Mouse (Mus musculus): ENCODE measurements around the gene 9130008F23Rik. TPM values are rescaled to one million over a fixed set of nuclear protein-coding genes. Genes with fewer than 3 reads are reported as not detected.
A peak's percentile ranks its signal among the peaks of the same experiment; 100 is the strongest.

9130008F23Rik gene
- total RNA-seq (2021): under 1 TPM; 0.26 to 0.34 TPM
- long read RNA-seq, experiment 1: 0 reads
- long read RNA-seq, experiment 2: 0 reads

- intact Hi-C loops (cut with DNase I): no loop called here
- DNase-seq (ENCODE audit: low spot score in 2 of 2): peak in 1 of 2 experiments; percentile 6
Observed at GRCm38 (mm10) chr17:40879924-40880691, at the start of gene 9130008F23Rik. TSS of gene 9130008F23Rik (minus strand) at chr17:40880559.

GRCm38 (mm10) chr17:40915499-40915898 lies 35.1 kb upstream of the 9130008F23Rik start:
- intact Hi-C loops (cut with DNase I): no loop called here
- no peak for DNase-seq (ENCODE audit: low spot score in 2 of 2)

DNA sequence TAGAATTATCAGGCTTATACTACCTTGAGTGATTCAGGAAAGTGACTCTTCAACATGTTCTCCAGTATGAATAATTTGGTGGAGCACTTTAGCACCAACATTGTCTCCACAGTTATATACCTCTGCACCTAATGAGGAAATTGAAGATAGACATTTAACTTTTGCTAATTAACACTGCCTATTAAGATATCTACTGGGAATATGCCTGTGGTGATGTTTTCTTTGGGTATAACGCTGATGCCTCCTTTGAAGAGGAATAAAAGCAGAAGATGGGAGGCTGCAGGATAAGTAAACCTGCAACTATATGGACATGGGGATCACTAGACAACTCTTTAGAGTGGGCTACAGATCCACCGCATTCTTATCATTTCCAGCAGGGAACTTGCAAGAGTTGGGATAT lies 33.9 kb upstream of the 9130008F23Rik start, which contains the start of gene Glyatl3:
Gene Glyatl3, minus strand, starts transcription at position 101 of the 400 bp plus-strand sequence.
- intact Hi-C loops (cut with DNase I): no loop called here
- no peak for DNase-seq (ENCODE audit: low spot score in 2 of 2)

- no peak for DNase-seq (ENCODE audit: low spot score in 2 of 2)
- intact Hi-C loops (cut with DNase I): no loop called here
Observed at GRCm38 (mm10) chr17:40904721-40905154, 24.4 kb upstream of the 9130008F23Rik start.

- DNase-seq (ENCODE audit: low spot score in 2 of 2): no peak
- intact Hi-C loops (cut with DNase I): no loop called here
Observed at GRCm38 (mm10) chr17:40904056-40904597, 23.8 kb upstream of the 9130008F23Rik start.

DNA sequence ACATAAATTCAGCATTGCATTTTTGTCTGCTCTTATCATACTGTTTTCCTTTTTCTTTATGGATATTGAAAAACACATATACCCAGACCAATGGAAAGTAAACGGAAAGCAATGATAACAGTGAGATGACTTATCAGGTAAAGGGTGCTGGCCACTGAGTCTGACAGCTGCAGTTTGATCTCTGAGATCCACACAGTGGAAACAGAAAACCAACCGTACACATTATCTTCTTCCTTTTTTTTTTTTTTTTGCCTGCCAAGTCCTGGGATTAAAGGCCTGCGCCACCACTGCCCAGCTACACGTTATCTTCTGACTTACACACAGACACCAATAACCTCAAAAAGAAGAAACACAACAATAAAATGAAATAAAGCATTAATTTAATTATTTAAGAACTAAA lies 23.0 kb upstream of the 9130008F23Rik start:
- intact Hi-C loops (cut with DNase I): no loop called here
- no peak for DNase-seq (ENCODE audit: low spot score in 2 of 2)

DNA sequence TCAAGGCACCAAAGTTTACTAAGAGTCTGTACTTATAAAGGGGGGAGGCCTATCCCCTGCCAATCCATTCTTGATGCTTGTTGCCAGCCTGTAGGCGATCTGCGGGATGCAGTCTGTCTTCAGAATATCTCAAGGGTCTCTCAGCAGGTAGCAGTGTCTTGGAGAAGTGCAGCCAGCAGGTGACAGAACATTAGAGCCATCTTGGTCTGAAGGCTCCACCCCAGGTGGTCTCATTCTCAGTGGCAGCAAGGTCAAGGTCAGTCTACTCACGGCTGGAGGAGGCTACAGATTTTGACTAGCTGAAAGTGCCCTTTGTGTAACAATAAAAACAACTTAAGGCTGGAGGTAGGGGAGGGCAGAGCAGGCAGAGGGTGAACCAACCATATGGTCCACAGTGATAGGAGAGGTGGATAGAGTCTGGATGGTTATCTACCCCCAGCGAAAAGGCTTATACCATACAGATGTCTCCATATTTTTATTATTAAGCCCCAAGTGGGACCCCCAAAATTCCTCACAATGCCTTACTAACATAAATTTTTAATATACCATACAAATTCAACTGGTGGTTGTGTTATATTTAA lies 19.5 kb upstream of the 9130008F23Rik start:
- intact Hi-C loops (cut with DNase I): loop anchor here (5.0 kb wide), 1 partner anchor 738 kb away; no protein-coding TSS in a partner anchor

GRCm38 (mm10) chr17:40896863-40897262 lies 16.5 kb upstream of the 9130008F23Rik start:
- DNase-seq (ENCODE audit: low spot score in 2 of 2): peak in 1 of 2 experiments; percentile 38
- intact Hi-C loops (cut with DNase I): loop anchor here (5.0 kb wide), 1 partner anchor 735 kb away; no protein-coding TSS in a partner anchor

More for the DNA sequence above, 19.5 kb upstream of the 9130008F23Rik start:
- DNase-seq (ENCODE audit: low spot score in 2 of 2): no peak

- no peak for DNase-seq (ENCODE audit: low spot score in 2 of 2)
- intact Hi-C loops (cut with DNase I): no loop called here
Observed at GRCm38 (mm10) chr17:40887849-40888536, 7.6 kb upstream of the 9130008F23Rik start.

- no peak for DNase-seq (ENCODE audit: low spot score in 2 of 2)
- intact Hi-C loops (cut with DNase I): no loop called here
Observed at GRCm38 (mm10) chr17:40885155-40885554, 4.8 kb upstream of the 9130008F23Rik start.

DNA sequence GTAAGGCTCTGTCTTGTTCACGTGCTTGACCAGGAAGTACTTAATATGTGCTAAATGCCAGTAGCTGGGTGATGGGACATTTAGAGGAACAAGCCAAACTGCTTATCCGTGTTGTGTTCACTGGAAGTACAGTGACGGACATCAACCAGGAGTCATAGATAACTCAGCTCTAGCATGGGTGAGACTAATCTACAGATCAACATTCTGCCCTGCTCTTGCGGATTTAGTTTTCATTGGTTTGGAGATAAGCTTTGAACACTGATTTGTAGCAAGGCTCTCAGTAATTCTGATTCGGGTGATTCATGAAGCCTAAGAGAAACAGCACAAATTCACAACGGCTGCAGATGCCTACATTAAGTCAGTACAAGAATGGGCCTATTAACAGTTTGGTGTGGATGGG lies 1.8 kb upstream of the 9130008F23Rik start:
- intact Hi-C loops (cut with DNase I): no loop called here
- DNase-seq (ENCODE audit: low spot score in 2 of 2): no peak

GRCm38 (mm10) chr17:40879528-40879923 lies 833 bp downstream of the 9130008F23Rik start:
- intact Hi-C loops (cut with DNase I): no loop called here
- DNase-seq (ENCODE audit: low spot score in 2 of 2): no peak

DNA sequence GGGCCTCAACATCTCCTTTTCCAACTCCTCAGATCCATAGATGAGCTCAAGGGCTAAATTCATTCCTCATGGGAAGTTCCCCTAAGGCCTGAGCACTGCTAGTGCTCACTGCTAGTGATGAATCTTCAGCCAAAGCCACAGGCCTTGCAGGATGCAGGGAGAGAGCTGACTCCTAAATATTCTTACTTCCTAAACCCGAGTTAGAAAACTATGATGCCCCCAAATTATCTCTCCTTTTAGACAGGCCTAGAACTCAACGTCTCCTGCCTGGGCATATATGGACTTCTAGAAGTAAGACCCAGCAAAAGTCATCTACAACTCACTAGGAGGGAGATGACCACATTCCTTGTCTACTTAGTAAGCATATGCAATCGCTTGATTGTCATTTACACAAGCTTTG lies 2.6 kb downstream of the 9130008F23Rik start:
- intact Hi-C loops (cut with DNase I): no loop called here
- DNase-seq (ENCODE audit: low spot score in 2 of 2): no peak

DNA sequence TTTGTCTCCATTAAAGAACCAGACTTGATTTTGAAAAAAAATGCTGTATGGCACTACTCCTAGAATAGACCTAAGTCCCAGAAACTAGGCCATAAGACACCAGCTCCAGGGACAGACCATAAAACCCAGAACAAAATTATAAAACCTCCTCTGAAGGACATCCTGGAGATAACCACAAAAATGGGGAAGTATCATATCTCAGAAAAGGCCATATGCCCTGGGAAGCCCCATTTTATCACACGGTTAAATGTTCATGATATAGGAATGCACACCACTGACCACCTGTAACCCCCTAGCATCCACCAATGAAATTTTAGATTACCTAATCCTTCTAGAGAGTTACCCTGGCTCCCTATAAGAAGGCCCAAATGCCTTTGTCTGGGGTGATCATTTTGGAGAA lies 4.8 kb downstream of the 9130008F23Rik start:
- DNase-seq (ENCODE audit: low spot score in 2 of 2): no peak
- intact Hi-C loops (cut with DNase I): no loop called here

GRCm38 (mm10) chr17:40874701-40875100 lies 5.7 kb downstream of the 9130008F23Rik start:
- intact Hi-C loops (cut with DNase I): no loop called here
- DNase-seq (ENCODE audit: low spot score in 2 of 2): no peak

DNA sequence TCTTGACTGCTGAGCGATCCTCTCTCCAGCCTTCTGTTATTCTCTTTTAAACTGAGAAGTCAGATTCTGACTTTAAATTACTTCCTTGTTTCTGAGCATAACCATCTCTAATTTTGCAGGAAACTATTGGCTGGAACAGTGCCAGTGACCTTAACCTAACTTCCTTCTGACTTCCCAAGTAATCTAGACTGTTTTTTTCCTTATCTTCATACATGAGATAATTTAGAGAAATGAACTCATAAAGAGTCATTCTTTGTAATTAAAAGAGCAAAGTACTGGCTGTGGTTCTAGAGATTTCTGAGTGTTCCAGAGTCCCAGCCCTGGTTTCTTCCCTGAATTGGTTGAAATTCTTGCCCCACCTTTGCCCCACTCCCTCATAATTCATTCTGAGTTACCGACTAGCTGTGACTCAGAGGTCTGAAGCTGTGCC lies 6.8 kb downstream of the 9130008F23Rik start:
- intact Hi-C loops (cut with DNase I): no loop called here
- no peak for DNase-seq (ENCODE audit: low spot score in 2 of 2)

- intact Hi-C loops (cut with DNase I): no loop called here
- DNase-seq (ENCODE audit: low spot score in 2 of 2): no peak
Observed at GRCm38 (mm10) chr17:40872626-40873025, 7.7 kb downstream of the 9130008F23Rik start.

- DNase-seq (ENCODE audit: low spot score in 2 of 2): no peak
- intact Hi-C loops (cut with DNase I): no loop called here
Observed at GRCm38 (mm10) chr17:40868952-40869747, 11.2 kb downstream of the 9130008F23Rik start.

- no peak for DNase-seq (ENCODE audit: low spot score in 2 of 2)
- intact Hi-C loops (cut with DNase I): no loop called here
Observed at GRCm38 (mm10) chr17:40855065-40855464, 25.3 kb downstream of the 9130008F23Rik start.

Data from left cerebral cortex, postnatal 14 days (tissue).